Mouse (Mus musculus): Measurements from ENCODE around the gene Slc22a1. TPM values are rescaled to one million over a fixed set of nuclear protein-coding genes. Genes with fewer than 3 reads are reported as not detected.
"Not testable (repeated sequence)": the region's sequence is repeated elsewhere in the genome, so short reads cannot be mapped to it uniquely, and the experiment has no call there.

The Slc22a1 gene
- total RNA-seq, 2 experiments from 2014 or later: 0.95 to 1.4 TPM

GRCm38 (mm10) chr17:12688427-12689110, 12.9 kb upstream of the Slc22a1 start:
- intact Hi-C loops (cut with DNase I): no loop called here

GRCm38 (mm10) chr17:12684928-12685624, 9.4 kb upstream of the Slc22a1 start:
- intact Hi-C loops (cut with DNase I): no loop called here
- DNase-seq: no peak

More at GRCm38 (mm10) chr17:12688427-12689110, 12.9 kb upstream of the Slc22a1 start:
- DNase-seq: peak; percentile 65

DNA sequence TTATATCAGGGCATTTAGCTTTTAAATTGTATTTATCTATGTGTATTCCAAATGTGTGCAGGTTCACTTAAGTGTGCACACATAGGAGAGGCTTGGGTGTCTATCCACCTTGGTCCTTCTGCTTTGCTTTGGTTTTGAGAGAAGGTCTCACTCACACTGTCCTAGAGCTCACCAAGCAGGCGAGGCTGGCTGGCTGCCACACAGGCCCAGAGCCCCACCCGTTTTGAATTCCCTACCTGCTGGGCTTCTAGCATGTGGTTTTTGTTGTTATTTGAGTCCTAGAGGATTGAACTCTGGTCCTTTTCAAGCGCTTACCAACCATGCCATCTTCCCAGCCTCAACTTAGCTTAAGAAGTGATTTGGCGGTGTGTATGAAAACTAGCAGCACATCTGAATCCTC, 8.8 kb upstream of the Slc22a1 start:
- DNase-seq: no peak
- intact Hi-C loops (cut with DNase I): no loop called here

- no peak for DNase-seq
- intact Hi-C loops (cut with DNase I): no loop called here
Observed at GRCm38 (mm10) chr17:12683582-12683981, 8.0 kb upstream of the Slc22a1 start.

GRCm38 (mm10) chr17:12678261-12678660, 2.6 kb upstream of the Slc22a1 start:
- DNase-seq: no peak
- intact Hi-C loops (cut with DNase I): no loop called here

- DNase-seq: no peak
- intact Hi-C loops (cut with DNase I): no loop called here
Observed at GRCm38 (mm10) chr17:12677139-12677538, 1.5 kb upstream of the Slc22a1 start.

DNA sequence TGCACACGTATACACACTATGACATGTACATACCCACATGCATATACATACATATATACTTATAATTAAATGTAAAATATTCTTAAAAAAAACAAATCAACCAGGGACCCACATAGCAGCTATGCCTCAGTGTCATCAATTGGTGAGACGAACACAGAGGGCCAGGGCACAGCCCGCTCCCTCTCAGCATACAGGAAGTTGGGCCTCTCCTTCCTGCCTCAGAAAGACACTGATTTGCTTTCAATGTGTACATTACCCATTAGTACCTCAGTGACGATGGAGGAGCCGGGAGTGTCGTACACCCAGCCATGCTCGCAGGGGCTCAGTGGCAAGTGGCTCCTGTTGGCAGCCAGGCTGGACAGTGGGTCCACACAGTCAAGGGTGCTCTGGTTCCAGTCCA, 649 bp downstream of the Slc22a1 start:
- DNase-seq; intact Hi-C loops (cut with DNase I): not testable (repeated sequence)

GRCm38 (mm10) chr17:12673871-12674270, 1.8 kb downstream of the Slc22a1 start:
- DNase-seq: no peak
- intact Hi-C loops (cut with DNase I): no loop called here

DNA sequence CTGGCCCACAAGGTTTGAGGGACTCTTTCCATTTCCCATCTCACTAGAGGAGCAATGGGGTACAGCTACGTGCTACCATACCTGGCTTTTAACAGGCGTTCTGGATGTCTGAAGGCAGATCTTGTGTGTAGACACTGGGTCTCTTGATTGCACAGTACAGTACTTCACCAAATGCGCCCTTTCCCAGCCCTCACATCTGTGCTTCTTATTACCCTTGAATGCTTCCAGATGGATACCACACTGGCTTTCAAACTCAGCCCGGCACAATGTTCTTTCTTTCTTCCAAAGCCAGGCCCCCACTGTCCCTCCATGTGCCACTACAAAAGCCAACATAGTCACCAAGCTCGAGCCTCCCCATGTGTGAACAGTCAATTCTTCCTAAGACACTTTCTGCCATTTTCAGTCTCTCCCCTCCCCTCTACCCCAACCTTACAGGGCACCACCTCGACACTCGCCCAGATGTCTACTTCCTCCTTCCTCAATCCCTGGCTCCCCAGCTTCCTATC, 3.3 kb downstream of the Slc22a1 start:
- intact Hi-C loops (cut with DNase I): no loop called here
- no peak for DNase-seq

- no peak for DNase-seq
Observed at GRCm38 (mm10) chr17:12671029-12671605, 4.5 kb downstream of the Slc22a1 start.

GRCm38 (mm10) chr17:12669363-12669679, 6.3 kb downstream of the Slc22a1 start:
- intact Hi-C loops (cut with DNase I): no loop called here
- no peak for DNase-seq

More at GRCm38 (mm10) chr17:12671029-12671605, 4.5 kb downstream of the Slc22a1 start:
- intact Hi-C loops (cut with DNase I): no loop called here

DNA sequence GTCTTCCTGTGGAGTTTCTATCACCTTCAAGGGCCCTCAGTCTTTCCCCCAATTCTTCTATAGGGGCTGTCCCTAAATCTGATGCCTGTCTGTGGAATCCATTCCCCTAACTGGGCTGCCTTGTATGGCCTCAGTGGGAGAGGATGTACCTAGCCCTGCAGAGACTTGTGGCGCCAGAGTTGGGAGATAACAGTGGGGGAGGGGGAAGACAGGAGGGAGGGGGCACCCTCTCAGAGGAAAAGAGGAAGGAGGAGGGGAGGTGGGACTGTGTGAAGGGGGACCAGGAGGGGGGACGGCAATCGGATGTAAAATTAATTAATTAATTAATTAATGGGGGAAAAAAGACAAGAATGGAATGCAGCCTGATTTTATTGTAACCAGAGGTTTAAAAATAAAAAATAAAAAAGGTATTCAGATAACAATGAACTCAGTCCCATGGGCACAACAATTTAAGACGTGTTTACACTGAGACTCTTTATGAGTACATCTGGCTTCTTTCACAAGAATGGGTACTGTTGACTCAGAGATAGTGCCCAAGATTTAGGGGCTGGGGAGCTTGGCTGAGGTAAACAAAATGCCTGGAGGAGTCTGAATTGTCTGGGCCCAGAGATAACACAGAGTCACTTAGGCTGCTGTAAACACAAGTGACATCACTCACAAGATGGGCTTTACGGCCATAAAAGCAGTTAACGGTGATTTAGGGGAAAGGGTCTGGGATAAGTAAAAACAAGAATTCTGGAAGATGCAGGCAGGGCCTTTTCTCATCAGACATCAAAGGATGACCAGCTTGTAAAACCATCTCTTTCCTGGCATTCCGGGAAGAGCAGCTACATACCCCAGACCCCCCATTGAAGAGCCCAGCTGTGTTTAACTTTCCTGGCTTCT, 6.9 kb downstream of the Slc22a1 start:
- intact Hi-C loops (cut with DNase I): no loop called here
- no peak for DNase-seq

GRCm38 (mm10) chr17:12664156-12664555, 11.5 kb downstream of the Slc22a1 start:
- intact Hi-C loops (cut with DNase I): no loop called here
- peak; percentile 62 for DNase-seq

DNA sequence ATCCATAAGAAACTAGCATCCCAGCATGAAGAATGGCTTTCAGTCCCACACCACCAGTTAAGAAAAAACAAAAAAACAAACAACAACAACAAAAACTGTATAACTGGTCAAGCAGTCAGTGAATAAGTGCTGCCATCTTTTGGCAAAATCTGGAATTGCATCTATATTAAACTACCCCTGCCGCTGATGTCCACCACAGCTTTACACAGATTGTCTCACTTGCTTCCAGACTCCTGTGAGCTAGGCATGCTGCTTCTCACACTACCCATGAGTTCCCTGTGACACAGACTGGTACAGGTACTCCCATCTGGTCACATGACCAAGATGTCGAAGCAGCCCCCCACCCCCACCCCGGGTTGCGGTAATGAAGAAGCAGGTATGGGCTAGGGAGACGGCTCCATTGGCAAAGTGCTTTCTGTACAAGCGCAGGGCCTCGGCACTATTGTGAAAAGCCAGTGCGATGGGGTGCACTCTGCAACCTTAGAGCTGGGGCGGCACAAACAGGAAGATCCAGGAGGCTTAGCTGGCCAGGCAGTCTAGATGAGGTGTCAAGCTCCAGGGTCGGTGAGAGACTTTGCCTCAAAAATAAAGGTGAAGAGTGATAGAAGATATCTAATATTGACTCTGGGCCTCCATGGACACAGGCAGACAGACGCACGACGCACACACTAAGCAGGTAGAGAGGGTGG, 14.9 kb downstream of the Slc22a1 start:
- intact Hi-C loops (cut with DNase I): loop anchor here (2.0 kb wide), 1 partner anchor 244 kb away; no protein-coding TSS in a partner anchor
- DNase-seq: no peak

DNA sequence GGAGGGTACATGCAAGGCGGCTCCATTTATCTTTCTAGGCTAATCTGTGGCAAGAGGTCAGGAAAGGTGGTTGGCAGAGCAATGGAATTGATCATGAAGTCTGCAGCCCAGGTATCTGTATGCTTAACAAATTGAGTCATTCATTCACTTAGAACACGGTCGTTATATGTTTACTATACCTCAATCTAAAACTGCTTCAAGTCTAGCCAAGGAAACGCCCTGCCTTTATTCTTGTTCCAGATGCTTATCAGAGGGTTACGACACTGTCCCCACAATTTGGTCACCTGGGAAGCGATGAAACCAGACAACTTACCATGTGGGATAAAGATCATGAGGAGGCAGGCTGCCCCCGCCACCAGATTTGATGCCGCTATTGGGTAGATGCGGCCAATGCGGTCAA, 16.4 kb downstream of the Slc22a1 start:
- intact Hi-C loops (cut with DNase I): no loop called here
- DNase-seq: no peak

DNA sequence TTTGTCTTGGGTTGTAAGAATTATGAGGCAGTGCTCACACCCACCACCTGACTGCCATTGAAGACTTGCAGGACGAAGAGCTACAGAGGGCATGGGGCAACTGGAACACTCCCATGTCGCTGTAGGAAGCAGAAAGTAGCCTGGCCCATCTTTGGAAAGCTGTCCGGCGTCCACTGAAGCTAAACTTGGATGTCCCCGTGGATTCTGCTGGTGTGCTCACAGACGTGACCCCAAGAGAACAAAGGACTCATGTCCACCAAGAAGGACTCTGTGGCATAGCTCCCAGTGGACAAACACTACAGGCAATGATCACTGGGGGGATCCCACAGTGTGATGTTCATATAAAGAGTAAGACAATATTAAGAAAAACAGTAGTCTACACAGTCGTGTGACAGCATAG, 16.8 kb downstream of the Slc22a1 start:
- no peak for DNase-seq
- intact Hi-C loops (cut with DNase I): no loop called here

DNA sequence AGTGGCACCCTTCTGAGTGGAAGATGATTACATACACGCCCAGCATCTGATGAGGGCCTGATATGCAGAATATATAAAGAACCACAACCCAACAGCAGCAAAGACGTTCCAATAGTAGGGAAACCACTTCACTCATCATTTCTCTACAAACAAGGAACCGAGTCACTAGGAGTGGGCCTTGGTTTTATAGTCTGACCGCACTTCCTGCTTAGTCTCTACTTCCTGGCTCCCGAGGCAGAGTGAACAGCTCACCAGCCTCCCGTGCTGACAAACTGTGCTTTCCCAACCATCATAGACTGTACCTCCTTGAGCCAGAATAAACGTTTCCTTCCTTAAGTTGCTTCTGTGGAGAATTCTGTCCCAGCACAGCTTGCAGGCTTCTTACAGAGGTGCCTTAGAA, 19.8 kb downstream of the Slc22a1 start:
- DNase-seq: no peak
- intact Hi-C loops (cut with DNase I): no loop called here

DNA sequence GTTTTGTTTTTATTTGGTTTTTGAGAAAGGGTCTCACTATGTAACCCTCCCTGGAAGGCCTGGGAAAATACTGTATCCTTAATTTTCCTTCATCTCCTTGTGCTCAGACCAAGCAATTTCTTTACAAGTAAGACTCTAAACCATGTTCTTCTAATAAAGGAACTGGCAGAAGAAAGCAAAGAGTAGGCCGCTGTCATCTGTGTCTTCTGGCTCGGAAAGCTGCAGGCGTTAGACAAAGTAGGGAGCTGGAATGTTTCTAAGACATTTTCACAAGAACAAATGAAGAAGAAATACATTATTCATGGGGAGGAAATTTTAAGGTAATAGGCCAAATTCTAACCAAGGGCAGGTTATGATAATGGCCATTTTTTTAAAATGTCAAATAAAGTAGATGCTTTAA, 21.6 kb downstream of the Slc22a1 start:
- intact Hi-C loops (cut with DNase I): no loop called here
- no peak for DNase-seq

- intact Hi-C loops (cut with DNase I): no loop called here
- no peak for DNase-seq
Observed at GRCm38 (mm10) chr17:12652604-12653003, 23.0 kb downstream of the Slc22a1 start.

DNA sequence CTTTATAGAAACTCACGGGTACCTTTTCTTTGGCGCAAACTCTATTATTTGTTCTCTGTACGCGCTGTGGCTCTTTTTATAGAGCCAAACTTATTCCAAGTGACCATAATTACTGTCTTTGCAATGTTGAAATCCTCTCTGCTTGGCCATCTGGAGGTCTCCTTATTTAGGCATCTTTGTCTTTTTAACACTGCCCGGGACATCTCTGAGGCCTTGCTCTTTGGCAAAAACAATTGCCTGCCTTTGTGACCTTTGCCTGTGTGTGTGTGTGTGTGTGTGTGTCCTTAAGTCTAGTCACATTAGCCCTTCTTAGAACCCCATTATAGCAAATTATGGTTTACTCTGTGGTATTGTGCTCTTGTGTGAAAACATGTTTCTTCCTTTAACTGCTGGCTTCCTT, 30.2 kb downstream of the Slc22a1 start:
- intact Hi-C loops (cut with DNase I): no loop called here
- no peak for DNase-seq
